Mouse (Mus musculus): ENCODE results near the gene Fnip2.

The Fnip2 gene

GRCm38 (mm10) chr3:79564875-79565606 is 2.6 kb downstream of the Fnip2 start:
- peak in 1 of 2 experiments; percentile 15 for DNase-seq

GRCm38 (mm10) chr3:79563511-79563910 is 4.1 kb downstream of the Fnip2 start:
- DNase-seq, result no peak

GRCm38 (mm10) chr3:79561784-79562715 is 5.5 kb downstream of the Fnip2 start:
- no peak for DNase-seq

GRCm38 (mm10) chr3:79560555-79560954 is 7.0 kb downstream of the Fnip2 start:
- DNase-seq, result no peak

- DNase-seq, result no peak
These were observed 7.9 kb downstream of the Fnip2 start for GRCm38 (mm10) chr3:79559773-79560045.

GRCm38 (mm10) chr3:79559021-79559772 is 8.4 kb downstream of the Fnip2 start:
- DNase-seq, result peak in 1 of 2 experiments; percentile 56

- no peak for DNase-seq
These were observed 12.5 kb downstream of the Fnip2 start for GRCm38 (mm10) chr3:79555061-79555460.

- DNase-seq, result no peak
These were observed 13.8 kb downstream of the Fnip2 start for GRCm38 (mm10) chr3:79553779-79554178.

GRCm38 (mm10) chr3:79551826-79552552 is 15.6 kb downstream of the Fnip2 start:
- DNase-seq, result no peak

GRCm38 (mm10) chr3:79549751-79550393 is 17.7 kb downstream of the Fnip2 start:
- DNase-seq, result peak; percentile 68 to 76

GRCm38 (mm10) chr3:79548681-79549437 is 18.7 kb downstream of the Fnip2 start:
- DNase-seq, result no peak

GRCm38 (mm10) chr3:79542585-79542984 is 25.0 kb downstream of the Fnip2 start:
- DNase-seq, result peak; percentile 66 to 78

- no peak for DNase-seq
These were observed 27.9 kb downstream of the Fnip2 start for GRCm38 (mm10) chr3:79539656-79540055.

GRCm38 (mm10) chr3:79539124-79539523 is 28.5 kb downstream of the Fnip2 start:
- no peak for DNase-seq

GRCm38 (mm10) chr3:79538342-79538741 is 29.3 kb downstream of the Fnip2 start:
- no peak for DNase-seq

GRCm38 (mm10) chr3:79537626-79538203 is 29.9 kb downstream of the Fnip2 start:
- peak; percentile 45 to 48 for DNase-seq

GRCm38 (mm10) chr3:79537023-79537422 is 30.6 kb downstream of the Fnip2 start:
- DNase-seq, result no peak

GRCm38 (mm10) chr3:79531581-79532271 is 35.9 kb downstream of the Fnip2 start:
- DNase-seq, result peak in 1 of 2 experiments; percentile 46

- DNase-seq, result no peak
These were observed 38.0 kb downstream of the Fnip2 start for GRCm38 (mm10) chr3:79529499-79530096.

- DNase-seq, result peak; percentile 46 to 55
These were observed 39.1 kb downstream of the Fnip2 start for GRCm38 (mm10) chr3:79528451-79528850.

All from cerebellum, postnatal 25 days (tissue).